Mouse (Mus musculus) C2C12 (cell line): ENCODE data around the gene Slc2a10. TPM values are rescaled to one million over a fixed set of nuclear protein-coding genes. Genes with fewer than 3 reads are reported as not detected.
"Not testable (repeated sequence)": the region's sequence is repeated elsewhere in the genome, so short reads cannot be mapped to it uniquely, and the experiment has no call there.

Experiments used
- H3K27me3 ChIP-seq: one replicate; pipeline ENCODE4 v1.6.1; 2011; ENCODE audit not compliant: control insufficient read depth, insufficient read depth, insufficient read length
- H3K36me3 ChIP-seq: one replicate; pipeline ENCODE4 v1.6.1; 2011; ENCODE audit not compliant: control insufficient read depth, insufficient read depth
- H3K4me3 ChIP-seq: one replicate; pipeline ENCODE4 v1.5.1; 2011; ENCODE audit warnings: mild to moderate bottlenecking, control low read depth; ENCODE audit not compliant: poor library complexity, insufficient read depth, severe bottlenecking
- H3K79me2 ChIP-seq: one replicate; pipeline ENCODE4 v1.6.1; 2011; ENCODE audit not compliant: control insufficient read depth, insufficient read depth
- H3K79me3 ChIP-seq: one replicate; pipeline ENCODE4 v1.6.1; 2011; ENCODE audit warnings: low read depth, control low read depth
- H3ac ChIP-seq: one replicate; pipeline ENCODE3; 2011; ENCODE audit warnings: low read depth; ENCODE audit not compliant: control insufficient read depth, insufficient read length
- CEBPB ChIP-seq: IDR thresholded peaks from one replicate; pipeline ENCODE4 v1.6.1; 2011; ENCODE audit warnings: low read depth, mild to moderate bottlenecking, control low read depth, moderate library complexity
- CTCF ChIP-seq: IDR thresholded peaks from one replicate; pipeline ENCODE4 v1.5.1; 2011; ENCODE audit not compliant: control insufficient read depth, insufficient read depth, insufficient read length
- FOSL1 ChIP-seq: IDR thresholded peaks from one replicate; pipeline ENCODE4 v1.8.0; 2011; ENCODE audit warnings: mild to moderate bottlenecking, low read length; ENCODE audit not compliant: poor library complexity, insufficient read depth, severe bottlenecking
- MAX ChIP-seq: IDR thresholded peaks from one replicate; pipeline ENCODE4 v1.6.1; 2011; ENCODE audit warnings: mild to moderate bottlenecking, control low read depth
- MYOD1 ChIP-seq: IDR thresholded peaks from one replicate; pipeline ENCODE4 v1.6.1; 2011; ENCODE audit warnings: low read depth; ENCODE audit not compliant: control insufficient read depth, insufficient read length
- MYOG ChIP-seq: IDR thresholded peaks from one replicate; pipeline ENCODE4 v1.6.1; 2011; ENCODE audit not compliant: control insufficient read depth, insufficient read length; ENCODE audit errors: extremely low read depth
- USF1 ChIP-seq: IDR thresholded peaks from one replicate; pipeline ENCODE4 v1.6.1; 2011; ENCODE audit warnings: low read depth, mild to moderate bottlenecking, control low read depth, moderate library complexity
- polyA plus RNA-seq: library from polyadenylated mRNA; unstranded; fragments of >200 nt; fragmentation: generic; extraction: Trizol; gene quantifications from one replicate; pipeline ENCODE4 v1.2.1, GENCODE M21; 2012; ENCODE audit warnings: missing spikeins

Gene Slc2a10
- polyA plus RNA-seq, 1 experiment = 0.06 TPM

DNA sequence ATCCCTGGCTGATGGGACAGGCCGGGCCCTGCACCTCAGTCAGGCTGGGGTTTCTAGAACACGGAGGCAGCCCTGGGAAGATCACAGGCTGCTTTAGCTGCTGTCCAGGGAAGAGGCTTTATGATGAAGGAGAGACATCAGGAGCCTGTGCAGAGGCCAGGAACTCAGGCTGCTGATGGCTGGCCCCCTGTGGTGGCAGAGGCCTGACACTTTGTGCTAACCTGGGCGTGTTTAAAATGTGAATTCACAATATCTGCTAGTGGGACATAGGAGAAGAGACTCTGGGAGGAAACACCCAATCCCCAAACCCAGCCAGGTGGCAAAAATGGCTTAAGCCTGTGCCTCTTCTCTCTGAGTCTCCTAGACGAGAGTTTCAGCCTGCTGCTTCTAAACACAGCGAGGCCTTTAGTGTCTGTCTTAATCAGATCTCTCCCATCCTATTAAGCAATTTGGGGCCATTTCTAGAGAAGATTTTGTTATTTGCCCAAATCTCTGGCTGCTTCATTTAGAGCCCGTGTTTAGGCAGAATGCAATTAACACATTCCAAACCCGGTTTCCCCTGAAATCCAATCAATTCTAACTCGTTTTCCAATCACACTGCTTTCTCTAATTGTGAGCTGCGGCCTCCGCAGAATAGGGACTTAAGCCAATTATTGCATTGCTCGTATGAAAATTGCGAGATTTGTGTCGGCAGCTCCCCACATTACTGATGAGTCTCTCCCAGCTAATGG lies 39.5 kb downstream of the Slc2a10 start:
- H3K79me3 ChIP-seq = no peaks in the 10 kb centered on the region
- H3K4me3 ChIP-seq = no peak overlapping the region
- H3K79me2 ChIP-seq = no peaks in the 10 kb centered on the region
- TF ChIP-seq MAX (no peak), CEBPB (no peak), FOSL1 (no peak), MYOD1 (no peak), MYOG (no peak), USF1 (no peak), CTCF (no peak)
- no peak overlapping the region for H3ac ChIP-seq
- H3K27me3 ChIP-seq = no peaks in the 10 kb centered on the region
- H3K36me3 ChIP-seq = no peaks in the 10 kb centered on the region

DNA sequence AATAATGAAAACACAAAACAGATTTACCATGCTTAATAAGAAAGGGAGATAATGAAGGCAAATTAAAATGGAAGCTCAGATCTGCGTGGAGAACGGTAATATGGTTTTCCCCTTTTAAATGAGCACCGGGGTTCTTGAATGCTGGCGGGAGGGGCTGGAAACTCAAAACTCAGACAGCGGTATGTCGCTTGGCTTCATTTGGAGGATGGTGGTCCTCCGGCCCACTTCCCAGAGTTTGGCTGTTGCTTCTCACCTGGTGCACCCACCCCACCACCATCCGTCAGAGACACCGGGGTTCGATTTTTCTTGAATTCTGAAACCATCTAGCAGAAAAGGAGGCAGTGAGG lies 40.1 kb downstream of the Slc2a10 start:
- Histone ChIP-seq H3K36me3 (no peaks in the 10 kb centered on the region), H3K79me2 (no peaks in the 10 kb centered on the region), H3ac (no peak overlapping the region), H3K27me3 (no peaks in the 10 kb centered on the region), H3K79me3 (no peaks in the 10 kb centered on the region), H3K4me3 (no peak overlapping the region)
- TF ChIP-seq MAX (no peak), USF1 (no peak), MYOG (no peak)

DNA sequence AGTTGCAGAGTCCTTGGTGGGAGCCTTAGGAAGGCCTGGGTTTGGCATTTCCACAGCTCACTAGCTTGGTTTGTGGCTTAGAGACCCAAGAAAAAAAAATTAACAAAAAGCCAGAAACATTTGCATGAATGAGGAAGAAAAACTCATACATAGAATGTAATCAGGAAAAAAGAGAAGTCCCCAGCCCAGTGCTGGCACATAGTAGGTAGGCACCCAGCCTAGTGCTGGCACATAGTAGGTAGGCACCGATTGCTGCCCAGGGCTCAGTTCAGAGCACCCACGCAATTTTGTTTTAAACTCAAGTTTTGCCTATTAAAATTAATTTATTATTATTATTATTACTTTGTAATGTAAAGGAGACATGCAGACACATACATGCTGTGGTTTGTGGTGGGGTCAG lies 42.1 kb downstream of the Slc2a10 start:
- Histone ChIP-seq H3K27me3 (no peaks in the 10 kb centered on the region), H3ac (no peak overlapping the region), H3K79me2 (no peaks in the 10 kb centered on the region), H3K4me3 (no peak overlapping the region), H3K79me3 (no peaks in the 10 kb centered on the region), H3K36me3 (no peaks in the 10 kb centered on the region)
- TF ChIP-seq CTCF (no peak), MAX (no peak), FOSL1 (no peak), CEBPB (no peak), MYOD1 (no peak), USF1 (no peak), MYOG (no peak)

DNA sequence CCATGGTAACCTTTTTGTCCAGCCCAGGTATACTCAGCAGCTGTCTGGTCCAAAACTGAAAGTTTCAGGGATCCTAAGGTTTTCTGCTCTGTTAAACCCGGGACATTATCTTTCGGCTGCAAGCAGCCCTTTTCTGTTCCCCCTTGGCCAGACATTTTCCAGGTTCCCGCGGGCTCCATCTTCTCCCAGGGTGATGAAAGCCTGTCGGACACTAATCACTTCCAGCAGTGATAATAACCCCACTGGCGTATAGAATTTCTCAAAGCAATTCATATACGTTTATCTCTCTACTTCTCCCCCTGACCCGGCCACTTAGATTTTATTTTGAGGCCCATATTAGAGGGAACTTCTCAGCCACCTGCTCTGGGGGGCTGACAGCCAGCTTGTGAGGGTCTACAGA lies 42.8 kb downstream of the Slc2a10 start:
- H3K27me3 ChIP-seq = no peaks in the 10 kb centered on the region
- no peaks in the 10 kb centered on the region for H3K79me2 ChIP-seq
- TF ChIP-seq MYOD1 (no peak), FOSL1 (no peak), MAX (no peak), CEBPB (no peak), CTCF (no peak), MYOG (no peak), USF1 (no peak)
- H3K36me3 ChIP-seq = no peaks in the 10 kb centered on the region
- no peak overlapping the region for H3ac ChIP-seq
- no peak overlapping the region for H3K4me3 ChIP-seq
- H3K79me3 ChIP-seq = no peaks in the 10 kb centered on the region

DNA sequence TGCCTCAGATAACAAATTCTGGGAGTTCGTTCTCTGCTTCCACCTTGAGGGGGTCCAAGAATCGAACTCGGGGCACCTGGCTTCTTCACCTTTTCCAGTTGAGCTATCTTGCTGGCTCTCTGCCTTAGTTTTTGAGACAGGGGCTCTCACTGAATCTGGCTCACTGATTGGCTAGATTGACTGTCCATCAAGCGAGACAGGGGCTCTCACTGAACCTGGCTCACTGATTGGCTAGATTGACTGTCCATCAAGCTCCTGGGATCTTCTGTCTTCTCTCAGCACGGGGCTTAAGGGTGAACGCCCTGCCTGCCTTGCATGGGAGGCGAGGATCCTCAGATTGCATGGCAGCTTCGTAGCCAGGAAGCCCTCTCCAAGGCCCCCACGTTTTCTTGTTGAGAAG lies 43.8 kb downstream of the Slc2a10 start:
- no peaks in the 10 kb centered on the region for H3K36me3 ChIP-seq
- no peaks in the 10 kb centered on the region for H3K27me3 ChIP-seq
- H3K4me3 ChIP-seq = no peak overlapping the region
- H3K79me2 ChIP-seq = no peaks in the 10 kb centered on the region
- H3ac ChIP-seq = no peak overlapping the region
- no peaks in the 10 kb centered on the region for H3K79me3 ChIP-seq
- TF ChIP-seq USF1 (no peak), MYOG (no peak), CTCF (no peak), FOSL1 (no peak), MAX (no peak), CEBPB (no peak), MYOD1 (no peak)

DNA sequence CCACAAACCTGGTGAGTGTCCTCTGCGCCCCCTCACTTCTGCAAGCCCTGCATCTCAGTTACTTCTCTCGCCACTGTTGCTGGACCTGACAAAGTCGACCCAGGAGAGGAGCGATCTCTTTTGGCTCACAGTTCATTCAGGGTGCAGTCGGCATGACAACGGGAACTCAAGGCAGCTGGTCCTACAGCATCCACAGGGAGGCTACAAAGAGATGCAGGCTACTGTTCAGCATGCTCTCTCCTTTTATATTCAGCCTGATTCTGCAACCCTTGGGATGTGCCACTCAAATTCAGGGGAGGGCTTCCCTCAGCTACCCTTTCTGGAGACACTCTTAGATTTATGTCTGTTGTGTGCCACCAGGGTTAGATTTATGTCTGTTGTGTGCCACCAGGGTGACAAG lies 45.0 kb downstream of the Slc2a10 start:
- H3K79me3 ChIP-seq = no peaks in the 10 kb centered on the region
- H3K27me3 ChIP-seq = no peaks in the 10 kb centered on the region
- no peak for TF ChIP-seq FOSL1
- TF ChIP-seq MYOG = no peak
- TF ChIP-seq MYOD1 = no peak
- no peak for TF ChIP-seq CEBPB
- no peak for TF ChIP-seq USF1
- TF ChIP-seq MAX = no peak
- TF ChIP-seq CTCF = no peak
- no peak overlapping the region for H3K4me3 ChIP-seq
- H3K36me3 ChIP-seq = no peaks in the 10 kb centered on the region
- H3ac ChIP-seq = no peak overlapping the region
- no peaks in the 10 kb centered on the region for H3K79me2 ChIP-seq

DNA sequence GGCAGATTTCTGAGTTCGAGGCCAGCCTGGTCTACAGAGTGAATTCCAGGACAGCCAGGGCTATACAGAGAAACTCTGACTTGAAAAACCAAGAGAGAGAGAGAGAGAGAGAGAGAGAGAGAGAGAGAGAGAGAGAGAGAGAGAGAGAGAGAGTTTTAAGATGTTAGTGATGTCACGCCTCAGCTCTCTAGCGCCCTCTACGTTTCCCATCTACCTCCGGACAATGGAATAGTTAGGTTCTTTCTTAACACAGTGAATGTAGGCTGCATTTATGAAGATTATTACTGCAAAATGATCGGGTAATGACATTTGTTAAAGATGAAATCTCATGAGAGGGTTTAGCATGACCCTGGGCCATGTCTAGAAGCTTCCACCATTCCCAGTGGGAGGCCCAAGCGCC lies 46.8 kb downstream of the Slc2a10 start:
- not testable (repeated sequence) for H3K27me3 ChIP-seq, H3K79me2 ChIP-seq, H3K4me3 ChIP-seq, H3K36me3 ChIP-seq, H3ac ChIP-seq, H3K79me3 ChIP-seq
